Mouse (Mus musculus) natural killer cell, adult 2 months (primary cell): ENCODE data around the gene Ube2c.

ENCODE experiments used
- DNase-seq, 2 experiments: peaks; one replicate each; pipeline ENCODE4 v3.0.0; 2022; ENCODE audit warnings: low spot score in 2 of 2

Ube2c gene

GRCm38 (mm10) chr2:164822636-164823165, 53.0 kb downstream of the Ube2c start, which contains the start of gene Zswim1:
Zswim1 (plus strand) TSS chr2:164822686.
- peak; percentile 99 for DNase-seq

GRCm38 (mm10) chr2:164823181-164823585, 53.5 kb downstream of the Ube2c start:
- DNase-seq = no peak

DNA sequence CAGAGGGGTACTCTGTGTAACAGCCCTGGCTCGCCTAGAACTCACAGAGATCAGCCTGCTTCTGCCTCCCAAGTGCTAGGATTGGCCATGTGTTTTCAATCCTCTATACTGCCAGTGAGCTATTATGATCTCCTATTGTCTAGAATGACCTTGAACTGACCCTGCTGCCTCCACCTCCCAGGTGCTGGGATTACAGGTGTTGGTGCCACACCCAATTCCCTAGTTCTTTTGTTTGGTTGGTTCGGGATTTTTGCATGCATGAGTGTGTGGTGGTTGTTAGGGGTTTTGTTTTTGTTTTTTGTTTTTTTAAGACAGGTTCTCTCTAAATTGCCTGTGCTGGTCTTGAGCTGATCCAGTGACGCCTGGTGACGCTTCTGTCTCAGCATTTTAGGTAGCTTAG, 54.3 kb downstream of the Ube2c start:
- no peak for DNase-seq

GRCm38 (mm10) chr2:164825521-164825920, 55.8 kb downstream of the Ube2c start:
- DNase-seq = no peak

- no peak for DNase-seq
These were observed 57.6 kb downstream of the Ube2c start for GRCm38 (mm10) chr2:164827146-164827850.
